Mouse (Mus musculus): ENCODE measurements around the gene Vmn2r86.
"Not testable (repeated sequence)": the region's sequence is repeated elsewhere in the genome, so short reads cannot be mapped to it uniquely, and the experiment has no call there.

- not testable (repeated sequence) for TF ChIP-seq CTCF, EP300 (IDR thresholded peaks at IDR 0.05; ENCODE audit: low read depth)
Observed at GRCm38 (mm10) chr10:130434185-130434898, 21.5 kb downstream of the Vmn2r86 start.
